Mouse (Mus musculus) right cerebral cortex, postnatal 25 days (tissue): ENCODE results near the gene Tmem160.

ENCODE experiments used
- DNase-seq: peaks from one replicate; pipeline ENCODE4 v3.0.0; 2022

Gene Tmem160

DNA sequence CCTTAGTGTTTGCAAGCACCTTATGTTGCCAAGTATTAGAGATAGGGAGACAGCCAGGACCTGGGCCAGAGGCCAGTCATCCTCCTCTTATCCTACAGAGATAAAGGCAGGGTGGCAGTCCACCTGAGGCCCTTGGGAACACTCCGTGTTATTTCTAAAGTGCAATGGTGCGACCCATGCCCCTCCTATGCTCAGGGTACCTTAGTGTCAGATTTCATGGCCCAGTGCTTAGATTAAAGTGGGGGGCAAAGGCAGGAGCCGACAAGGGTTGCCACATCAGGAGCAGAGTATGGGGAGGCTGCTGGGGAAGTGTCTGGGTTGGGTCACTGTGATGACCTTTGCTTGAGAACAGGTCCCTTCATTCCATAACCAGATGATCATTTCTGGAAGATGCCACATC is 43.7 kb downstream of the Tmem160 start:
- DNase-seq = no peak

DNA sequence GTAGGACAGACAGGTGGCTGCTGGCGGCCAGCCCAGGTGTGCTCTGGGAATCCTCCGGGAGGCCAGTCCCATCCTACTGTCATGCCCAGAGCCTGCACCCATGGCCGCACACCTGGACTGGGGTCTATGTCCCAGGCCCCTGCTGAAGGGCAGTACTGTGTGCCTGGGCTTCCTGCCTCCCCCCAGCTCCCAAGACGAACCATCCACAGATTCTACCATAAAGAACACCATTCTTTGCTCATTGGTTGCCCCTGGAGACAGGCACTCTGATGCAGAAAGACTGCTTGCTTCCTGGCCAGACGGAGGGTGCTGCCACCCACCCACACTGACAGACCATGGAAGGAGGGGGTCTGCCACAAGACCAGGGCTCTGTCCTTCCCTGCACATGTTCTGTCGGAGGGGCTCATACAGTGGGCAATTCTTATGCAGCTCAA is 47.1 kb downstream of the Tmem160 start:
- DNase-seq = no peak

DNA sequence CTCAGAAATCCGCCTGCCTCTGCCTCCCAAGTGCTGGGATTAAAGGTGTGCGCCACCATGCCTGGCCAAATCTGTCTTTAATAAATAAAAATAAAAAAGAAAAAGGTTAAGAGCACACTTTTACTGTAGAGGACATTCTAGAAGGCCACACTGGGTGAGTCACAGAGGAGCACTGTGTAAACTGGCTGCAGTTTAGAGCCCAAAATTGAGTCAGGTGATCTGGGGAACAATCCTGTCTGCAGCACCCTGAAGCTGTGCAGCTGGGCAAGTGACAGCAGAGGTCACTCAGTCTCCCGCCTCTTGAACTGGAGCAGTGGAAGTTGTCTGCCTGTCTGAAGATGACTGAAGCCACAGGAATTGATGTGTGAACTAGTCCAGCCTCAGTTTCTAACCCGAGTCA is 49.0 kb downstream of the Tmem160 start:
- DNase-seq = no peak

DNA sequence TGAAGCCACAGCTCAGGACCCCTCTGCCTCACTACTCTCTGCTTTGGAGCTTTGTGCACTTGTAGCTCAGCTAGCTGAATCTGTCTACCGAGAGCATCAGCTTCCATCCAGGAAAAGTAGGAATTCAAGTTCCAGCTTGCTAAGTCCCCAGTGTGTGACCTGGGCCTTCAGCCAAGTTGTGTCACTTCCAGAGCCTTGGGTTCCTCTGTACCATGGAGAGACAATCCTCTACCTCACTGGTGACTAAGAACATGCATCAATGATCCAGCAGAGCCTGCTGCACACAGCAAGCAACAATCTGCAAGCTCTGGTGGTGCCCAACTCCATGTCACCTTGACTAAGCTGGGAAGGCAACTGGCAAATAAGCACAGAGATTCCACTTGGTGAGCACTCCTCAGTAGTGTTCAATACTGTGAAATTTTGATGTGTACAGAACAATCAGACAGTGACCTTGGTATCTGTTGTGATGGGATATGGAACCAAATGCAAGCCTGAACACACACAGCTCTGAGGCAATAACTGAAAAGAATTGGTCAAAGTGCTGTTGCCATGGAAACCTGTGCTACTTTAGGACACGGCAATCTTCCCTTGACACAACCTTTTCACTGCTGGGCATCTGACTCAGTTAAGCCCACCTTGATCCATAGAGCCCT is 52.1 kb downstream of the Tmem160 start:
- no peak for DNase-seq
